Mouse (Mus musculus): Measurements from ENCODE around the gene Chm.
A peak's percentile ranks its signal among the peaks of the same experiment; 100 is the strongest.
"Not testable (repeated sequence)": the region's sequence is repeated elsewhere in the genome, so short reads cannot be mapped to it uniquely, and the experiment has no call there.

The Chm gene

GRCm38 (mm10) chrX:113185230-113185985 lies at the start of gene Chm:
Gene Chm (minus strand): TSS chrX:113185517.
- peak; percentile 27 to 34 for DNase-seq

- no peak for DNase-seq
Observed at GRCm38 (mm10) chrX:113193901-113194300, 8.6 kb upstream of the Chm start.

- DNase-seq = no peak
Observed at GRCm38 (mm10) chrX:113184569-113185229, 618 bp downstream of the Chm start.

- not testable (repeated sequence) for DNase-seq
Observed at GRCm38 (mm10) chrX:113180856-113181255, 4.5 kb downstream of the Chm start.

- no peak for DNase-seq
Observed at GRCm38 (mm10) chrX:113172766-113173165, 12.6 kb downstream of the Chm start.

GRCm38 (mm10) chrX:113172271-113172670 lies 13.0 kb downstream of the Chm start:
- no peak for DNase-seq

GRCm38 (mm10) chrX:113160268-113160860 lies 25.0 kb downstream of the Chm start:
- DNase-seq = no peak

- DNase-seq = no peak
Observed at GRCm38 (mm10) chrX:113084171-113084570, 101.1 kb downstream of the Chm start.

- DNase-seq = no peak
Observed at GRCm38 (mm10) chrX:113076053-113076452, 109.3 kb downstream of the Chm start.

- no peak for DNase-seq
Observed at GRCm38 (mm10) chrX:113074823-113075222, 110.5 kb downstream of the Chm start.

GRCm38 (mm10) chrX:113003621-113004020 lies 181.7 kb downstream of the Chm start:
- no peak for DNase-seq

- no peak for DNase-seq
Observed at GRCm38 (mm10) chrX:113002192-113002591, 183.1 kb downstream of the Chm start.
